Mouse (Mus musculus) T-cell, adult 2 months (primary cell): ENCODE data around the gene Cox6b1.

Experiments
- DNase-seq: peaks from one replicate; pipeline ENCODE4 v3.0.0; 2022; ENCODE audit warnings: low spot score

The Cox6b1 gene

DNA sequence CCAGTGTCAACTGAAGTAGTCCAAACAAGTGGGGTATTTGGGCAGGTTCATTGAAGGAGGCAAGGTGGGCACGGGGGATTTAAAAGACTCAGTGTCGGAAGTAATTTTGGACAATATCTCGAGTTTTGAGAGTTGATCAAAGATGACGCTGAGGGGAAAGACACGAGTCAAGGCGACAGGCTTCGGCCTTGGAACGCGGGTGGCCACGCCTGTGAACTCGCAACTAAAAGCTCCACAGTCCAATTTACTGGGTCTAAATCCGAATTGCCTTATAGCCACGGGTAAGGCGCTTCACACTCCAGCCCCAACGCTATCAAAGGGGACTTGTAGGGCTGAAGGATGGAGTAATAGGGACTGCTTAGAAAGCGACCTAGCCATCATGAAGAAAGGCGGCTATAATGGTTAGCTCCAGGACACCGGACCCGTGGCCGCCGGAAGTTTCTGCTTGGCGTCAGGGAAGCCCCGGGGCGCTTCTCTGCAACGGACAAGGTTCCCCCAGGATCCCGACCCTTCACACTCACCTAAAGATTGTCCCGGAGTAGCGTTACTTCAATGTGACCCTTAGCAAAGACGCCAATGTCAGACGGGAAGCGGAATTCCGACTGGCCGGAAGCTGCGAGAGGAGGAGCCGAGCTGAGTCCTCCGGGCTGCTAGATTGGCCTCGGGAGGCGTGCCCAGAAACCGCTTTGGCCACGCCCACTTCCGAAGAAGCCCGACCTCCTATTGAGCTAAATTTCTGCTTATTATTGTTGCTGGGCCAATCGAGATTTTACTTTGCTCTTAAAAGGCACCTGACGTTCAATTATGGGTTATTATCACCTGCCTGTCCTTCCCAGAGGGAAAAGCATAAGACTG is at the start of gene Cox6b1:
Gene Cox6b1 (minus strand): TSS at position 622 of the 855 bp plus-strand sequence.
- DNase-seq = peak; percentile 84

DNA sequence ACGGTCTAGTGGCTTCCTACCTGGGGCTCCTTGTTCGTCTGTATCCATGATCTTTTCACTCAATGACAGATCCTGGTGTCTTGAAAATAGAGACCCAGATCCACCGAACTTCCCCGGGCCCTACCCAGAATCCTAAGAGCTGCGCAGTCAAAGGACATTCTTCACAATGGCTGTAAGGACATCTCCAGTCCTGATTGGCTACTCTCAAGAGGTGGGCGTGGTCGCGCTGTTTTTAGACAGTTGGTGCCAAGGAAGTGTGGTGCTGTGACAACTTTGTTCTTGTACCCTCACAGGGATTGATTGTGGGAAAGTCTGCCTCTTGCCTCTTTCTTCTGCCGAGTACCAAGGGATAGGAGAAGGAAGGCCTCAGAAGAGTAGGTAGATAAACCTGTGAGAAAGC is 45.5 kb upstream of the Cox6b1 start, which contains the start of gene Pmis2:
Gene Pmis2 (minus strand): TSS at position 126 of the 400 bp plus-strand sequence.
- DNase-seq = no peak

DNA sequence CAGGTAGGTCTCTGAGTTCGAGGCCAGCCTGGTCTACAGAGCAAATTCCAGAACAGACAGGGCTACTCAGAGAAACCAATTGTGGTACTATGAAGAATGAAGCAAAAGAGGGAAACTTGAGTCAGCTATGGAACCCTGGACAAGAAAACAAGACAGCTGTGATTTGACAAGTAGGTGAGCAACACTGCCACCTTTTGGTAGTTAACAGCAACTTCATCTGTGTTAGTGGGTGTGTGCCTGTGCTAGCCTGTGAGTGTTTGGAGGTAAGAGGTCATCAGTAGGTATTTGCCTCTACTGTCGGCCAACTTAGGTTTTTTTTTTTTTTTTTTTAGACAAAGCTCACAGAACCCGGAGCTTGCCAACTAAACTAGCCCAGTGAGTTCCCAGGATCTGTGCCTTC is 43.3 kb upstream of the Cox6b1 start:
- no peak for DNase-seq

DNA sequence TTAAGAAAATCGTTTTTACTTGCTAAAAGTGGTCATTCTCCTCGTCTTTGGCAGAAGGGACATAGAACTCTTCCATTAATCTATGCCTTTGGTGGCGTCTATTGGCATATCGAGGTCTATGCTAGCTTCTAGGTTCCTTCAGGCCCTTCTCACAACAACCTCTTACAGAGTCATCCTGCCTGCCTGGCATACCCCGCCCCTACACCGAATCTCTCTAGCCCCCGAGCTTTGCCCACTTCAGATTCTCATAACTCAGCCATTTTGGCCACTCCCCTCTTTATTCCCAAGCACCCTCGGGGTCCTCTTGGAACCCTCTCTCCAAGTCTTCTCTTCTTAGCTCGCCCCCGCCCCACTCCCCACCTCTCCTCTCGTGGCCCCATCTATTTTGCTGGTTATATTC is 39.4 kb upstream of the Cox6b1 start:
- no peak for DNase-seq

DNA sequence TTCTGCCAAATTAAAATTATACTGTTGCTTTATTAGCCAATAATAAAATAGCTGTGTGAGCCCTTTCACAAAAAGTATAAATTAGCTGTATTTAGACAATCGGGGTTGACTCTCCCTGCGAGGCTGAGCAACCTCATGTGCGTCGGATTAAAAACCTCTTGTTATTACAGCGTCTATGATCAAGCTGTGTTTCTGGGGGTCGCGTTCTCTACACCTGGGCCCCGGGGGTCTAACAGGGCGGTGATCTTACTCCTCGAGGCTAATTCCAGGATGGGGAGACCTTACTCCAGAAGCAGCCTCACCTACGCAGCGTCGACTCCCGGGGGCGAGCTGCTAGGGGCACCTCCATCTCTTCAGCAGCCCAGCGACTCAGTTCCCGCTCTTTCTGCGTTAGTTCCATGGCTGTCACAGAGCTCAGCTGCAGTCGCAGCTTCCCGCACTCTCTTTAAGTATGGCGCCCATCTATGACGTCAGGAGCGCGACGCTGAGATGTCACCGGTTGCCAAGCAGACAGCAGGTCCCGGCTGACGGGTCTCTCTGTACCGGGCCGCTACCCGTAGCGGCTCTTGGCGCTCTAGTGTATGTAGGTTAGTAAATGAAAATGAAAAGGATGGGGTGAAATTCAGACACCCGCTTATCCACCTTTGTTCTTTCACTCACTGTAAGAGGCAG is 38.7 kb upstream of the Cox6b1 start, which contains the start of gene Haus5:
Gene Haus5 (minus strand): TSS at position 466 of the 672 bp plus-strand sequence.
- DNase-seq = peak; percentile 91

DNA sequence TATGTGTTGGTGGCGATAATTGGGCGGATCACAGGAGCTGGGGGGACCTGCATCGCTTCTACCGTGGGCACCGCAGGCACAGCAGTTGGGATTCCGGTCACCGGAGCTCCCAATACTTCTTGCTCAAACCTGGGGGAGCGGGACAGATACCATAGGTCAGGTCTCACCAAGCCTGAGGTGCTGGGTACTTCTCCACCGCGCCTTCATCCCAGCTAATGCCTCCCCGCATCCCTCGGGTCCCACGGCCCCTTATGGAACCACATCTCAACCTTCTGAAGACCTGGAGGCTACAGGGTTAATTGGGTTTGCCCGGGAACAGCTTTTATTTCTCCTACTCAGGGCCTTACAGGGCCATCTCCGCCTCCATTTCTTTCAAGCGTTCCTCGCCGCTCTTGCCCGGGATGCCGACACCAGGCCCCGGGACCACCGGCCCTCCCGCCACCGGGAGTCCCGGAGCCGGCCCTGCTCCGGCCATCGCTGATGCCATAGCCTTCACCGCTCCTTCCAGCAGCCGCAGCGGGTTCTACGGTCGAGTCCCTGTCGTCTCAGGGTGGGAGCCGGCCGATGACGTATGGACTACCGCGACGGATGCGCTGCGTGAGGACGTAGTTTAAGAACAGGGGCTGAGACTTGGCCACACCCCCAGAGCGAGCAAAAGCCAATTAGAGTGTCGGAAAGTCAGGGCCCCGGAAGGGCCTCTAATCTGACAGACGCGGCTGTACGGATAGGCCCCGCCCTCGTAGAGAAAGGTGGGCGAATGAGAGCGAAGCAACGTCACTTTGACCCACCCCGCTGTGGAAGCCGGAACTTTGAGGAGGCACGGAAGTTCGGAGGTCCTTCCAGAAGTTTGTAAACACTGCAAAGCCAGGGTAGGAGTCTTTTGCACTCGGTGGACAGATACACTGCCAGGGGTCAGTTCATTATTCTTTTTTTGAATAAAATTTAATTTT is 23.9 kb upstream of the Cox6b1 start, which contains the start of gene Rbm42:
Gene Rbm42 (minus strand): TSS at position 727 of the 950 bp plus-strand sequence.
- peak; percentile 99 for DNase-seq

DNA sequence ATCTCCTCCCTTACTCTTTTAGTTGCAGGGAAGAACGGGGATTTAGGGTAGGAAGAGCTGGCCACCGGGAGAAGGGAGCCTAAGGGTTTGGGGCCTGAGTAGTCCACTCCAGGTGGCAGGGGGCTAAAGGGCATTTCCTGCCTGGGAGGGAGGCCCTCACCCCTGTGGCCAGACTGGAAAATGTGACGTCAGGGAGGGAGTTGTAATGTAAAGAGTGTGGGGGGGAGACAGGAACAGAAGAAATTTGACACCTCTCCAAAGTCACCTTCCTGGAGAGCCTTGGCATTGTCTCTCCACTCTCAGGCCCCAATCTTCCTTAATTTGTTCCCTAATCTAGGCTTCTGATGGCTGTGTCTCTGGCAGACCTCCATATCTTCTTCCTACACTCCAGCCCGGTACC is 13.1 kb upstream of the Cox6b1 start:
- DNase-seq = no peak

DNA sequence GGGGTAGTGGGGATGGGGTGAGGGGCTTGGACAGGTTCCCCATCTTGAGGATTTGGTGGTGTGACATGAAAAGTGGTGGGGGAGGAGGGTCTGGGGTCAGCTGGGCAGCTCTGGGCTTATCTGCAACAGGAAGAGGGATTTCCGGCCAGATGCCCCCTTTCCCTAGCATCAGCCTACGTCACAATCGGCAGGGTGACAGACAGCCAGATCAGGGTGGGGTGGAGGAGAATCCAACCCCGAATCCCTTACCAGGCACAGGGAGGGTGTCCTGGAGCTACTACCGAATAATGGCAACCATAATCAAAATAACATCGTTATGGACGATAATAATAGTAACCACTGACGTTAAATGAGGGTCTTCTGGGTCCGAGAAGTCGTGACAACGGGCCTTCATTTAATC is 10.4 kb upstream of the Cox6b1 start:
- DNase-seq = no peak

DNA sequence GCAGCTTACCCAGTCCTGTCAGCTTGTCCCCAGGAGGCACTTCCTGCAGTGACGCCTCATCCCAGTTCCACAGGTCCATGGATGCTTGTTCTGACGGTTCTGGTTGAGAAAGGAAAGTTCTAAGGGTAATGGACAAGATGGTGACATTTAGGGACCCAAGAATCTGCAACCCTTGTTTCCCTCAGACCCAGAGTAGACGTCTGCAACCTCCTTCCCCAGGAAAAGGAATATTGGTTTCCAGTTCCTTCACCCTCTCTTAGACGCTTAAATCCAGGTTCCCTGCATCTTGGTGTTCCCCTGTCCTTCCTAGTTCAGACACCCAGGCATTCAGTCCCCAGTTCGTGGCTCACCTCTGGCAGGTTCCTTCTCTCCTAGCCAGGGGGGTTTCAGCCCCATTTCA is 9.8 kb upstream of the Cox6b1 start, which contains the start of gene Etv2:
Gene Etv2 (minus strand): TSS at position 101 of the 400 bp plus-strand sequence.
- no peak for DNase-seq

DNA sequence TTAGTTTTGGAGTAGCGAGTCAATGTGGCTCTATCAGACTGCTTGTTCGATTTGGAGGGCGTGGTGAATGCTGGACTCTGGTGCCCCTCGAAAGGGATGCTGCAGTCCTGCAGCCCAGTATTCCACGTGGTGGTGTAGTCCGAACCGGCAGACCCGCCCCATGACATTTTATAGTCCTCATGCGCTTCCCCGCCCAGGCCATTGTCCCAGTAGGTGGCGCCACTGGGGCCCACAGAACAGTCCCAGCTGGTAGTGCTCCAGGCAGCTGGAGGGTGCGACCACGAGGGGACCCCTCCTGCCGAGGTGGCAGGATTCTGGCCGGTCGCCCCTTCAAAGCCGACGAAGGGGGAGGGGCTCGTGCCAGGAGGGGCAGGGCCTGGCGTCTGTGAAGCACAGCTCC is 8.7 kb upstream of the Cox6b1 start:
- DNase-seq = peak; percentile 51

DNA sequence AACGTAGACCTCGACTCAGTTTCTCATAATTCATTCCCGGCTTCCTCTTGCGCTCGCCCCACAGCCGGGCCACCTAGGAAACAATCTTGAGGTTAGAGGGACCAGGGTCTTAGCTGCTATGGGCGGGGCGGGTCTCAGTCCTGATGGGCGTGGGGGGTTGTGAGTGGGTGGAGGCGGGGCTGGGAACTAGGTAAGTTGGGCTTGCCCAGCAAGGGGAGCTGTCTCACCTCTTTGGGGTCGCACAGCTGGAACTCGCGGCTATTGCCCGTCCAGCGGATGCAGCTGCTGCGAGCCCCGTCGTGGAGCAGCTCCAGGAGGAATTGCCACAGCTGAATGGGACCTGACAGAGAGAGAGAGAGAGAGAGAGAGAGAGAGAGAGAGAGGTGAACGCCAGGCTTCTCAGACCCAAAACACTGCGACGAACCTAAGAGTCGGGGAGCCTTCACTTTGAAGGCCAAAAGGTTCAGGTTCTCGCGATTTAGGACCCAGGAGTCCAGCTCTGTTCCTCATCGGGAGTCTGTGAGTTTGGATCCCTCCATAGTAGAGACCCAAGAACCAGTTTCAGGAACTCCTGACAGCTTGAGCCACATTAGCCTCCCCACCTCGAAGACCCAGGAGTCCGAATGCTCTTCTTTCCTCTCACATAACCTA is 7.9 kb upstream of the Cox6b1 start:
- no peak for DNase-seq

DNA sequence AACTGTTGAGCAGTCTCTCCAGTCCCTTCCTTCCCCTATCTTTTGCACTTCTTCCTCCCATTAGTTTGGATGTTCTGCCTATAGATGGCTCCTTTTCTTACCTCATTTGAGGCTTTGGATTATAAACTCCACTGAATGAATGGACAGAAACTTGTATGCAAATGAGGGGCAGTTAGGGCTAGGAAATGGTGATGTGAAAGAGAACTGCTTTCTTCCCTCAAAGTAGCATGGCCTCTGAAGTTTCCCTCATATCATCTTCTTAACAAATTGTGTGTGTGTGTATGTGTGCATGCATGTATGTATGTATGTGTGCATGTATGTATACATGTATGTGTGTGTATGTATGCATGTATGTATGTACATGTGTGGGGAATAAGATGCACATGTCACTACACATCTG is 3.1 kb upstream of the Cox6b1 start:
- DNase-seq = no peak

DNA sequence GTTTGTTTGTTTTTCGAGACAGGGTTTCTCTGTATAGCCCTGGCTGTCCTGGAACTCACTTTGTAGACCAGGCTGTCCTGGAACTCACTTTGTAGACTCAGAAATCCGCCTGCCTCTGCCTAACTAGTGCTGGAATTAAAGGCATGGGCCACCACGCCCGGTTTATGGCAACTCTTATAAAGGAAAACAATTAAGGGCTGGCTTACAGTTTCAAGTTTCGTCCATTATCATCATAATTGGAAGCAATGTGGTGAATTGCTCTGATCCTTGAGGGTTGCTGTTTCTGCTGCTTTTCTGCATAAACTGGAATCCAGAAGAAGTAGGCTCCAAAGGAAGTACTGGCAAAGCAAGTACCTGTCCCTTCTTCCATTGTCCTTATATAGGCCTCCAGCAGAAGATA is 696 bp upstream of the Cox6b1 start:
- no peak for DNase-seq

DNA sequence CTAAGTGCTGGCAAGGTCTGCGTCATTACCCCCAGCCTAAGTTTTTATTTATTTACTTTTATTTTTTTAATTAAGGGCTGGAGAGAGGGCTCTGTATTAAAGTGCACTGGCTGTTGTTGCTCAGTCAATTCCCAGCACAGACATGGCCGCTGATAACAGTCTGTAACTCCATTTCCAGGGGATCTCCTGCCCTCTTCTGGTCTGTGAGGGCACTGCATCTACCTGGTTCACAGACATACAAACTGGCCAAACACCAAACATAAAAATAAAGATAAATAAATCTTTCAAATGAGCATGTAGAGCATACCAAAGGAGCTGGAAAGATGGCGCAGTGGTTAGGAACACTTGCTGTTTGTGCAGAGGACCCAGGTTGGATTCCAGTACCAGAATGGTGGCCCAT is 6.7 kb downstream of the Cox6b1 start:
- peak; percentile 32 for DNase-seq

DNA sequence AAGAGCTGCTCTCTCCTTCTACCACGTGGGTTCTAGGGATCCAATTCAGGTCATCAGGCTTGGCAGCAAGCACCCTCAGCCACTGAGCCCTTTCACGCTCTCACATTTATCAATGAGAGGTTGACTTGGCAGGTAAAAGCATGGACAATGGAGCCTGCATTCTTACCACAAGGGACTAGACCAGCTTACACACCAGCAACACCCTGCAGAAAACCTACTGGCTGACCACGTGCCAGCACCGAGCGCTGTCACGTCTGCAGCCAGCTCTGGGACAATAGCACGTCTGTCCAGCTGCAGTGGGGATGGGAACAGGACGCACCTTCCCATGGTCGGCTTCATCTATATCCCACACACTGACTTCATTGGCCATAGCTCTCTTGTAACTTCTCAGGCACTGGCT is 7.3 kb downstream of the Cox6b1 start:
- no peak for DNase-seq

DNA sequence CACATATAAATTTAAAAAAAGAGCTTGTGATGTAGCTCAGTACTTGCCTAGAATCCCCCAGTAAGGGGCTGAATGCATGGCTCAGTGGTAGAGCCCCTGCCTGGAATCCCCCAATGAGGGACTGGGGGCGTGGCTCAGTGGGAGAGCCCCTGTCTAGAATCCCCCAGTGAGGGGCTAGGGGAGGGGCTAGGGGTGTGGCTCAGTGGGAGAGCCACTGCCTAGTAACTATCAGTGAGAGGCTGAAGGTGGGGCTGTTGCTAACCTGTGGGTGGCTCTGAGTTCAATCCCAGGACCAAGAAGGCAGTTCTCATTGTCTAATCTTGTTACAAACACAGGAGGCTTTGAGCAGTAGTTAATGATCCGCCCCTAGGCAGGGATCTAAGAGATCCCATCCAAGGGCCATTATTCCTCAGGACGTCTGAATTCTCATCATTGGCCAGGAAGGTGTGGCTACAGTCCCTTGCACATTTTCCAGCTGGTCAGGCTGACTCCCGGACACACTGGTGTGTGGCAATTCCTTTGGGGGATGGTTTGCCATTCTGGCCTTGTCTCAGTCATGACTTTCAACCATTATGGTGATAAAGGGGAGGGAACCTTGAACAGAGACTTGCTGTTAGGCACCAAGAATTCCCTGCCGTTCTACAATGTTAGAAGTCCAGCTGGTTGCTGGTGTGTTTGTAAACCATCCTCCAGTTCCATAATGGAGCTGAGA is 10.7 kb downstream of the Cox6b1 start:
- no peak for DNase-seq

DNA sequence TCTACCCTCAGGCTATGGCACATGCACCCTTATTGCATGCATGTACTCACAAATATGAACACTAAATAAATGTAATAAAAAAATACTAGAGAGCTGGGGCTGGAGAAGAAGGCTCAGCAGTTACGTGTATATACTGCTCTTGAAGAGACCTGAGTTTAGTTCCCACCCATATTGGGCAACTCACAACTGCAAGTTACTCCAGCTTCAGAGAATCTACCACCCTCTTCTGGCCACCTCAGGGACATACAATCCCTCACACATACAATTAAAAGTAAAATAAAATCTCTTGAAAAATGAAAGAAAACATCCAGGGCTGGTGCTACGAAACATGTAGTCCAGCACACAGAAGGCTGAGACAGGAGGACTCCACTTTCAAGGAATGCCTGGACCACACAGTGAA is 11.5 kb downstream of the Cox6b1 start:
- peak; percentile 28 for DNase-seq

DNA sequence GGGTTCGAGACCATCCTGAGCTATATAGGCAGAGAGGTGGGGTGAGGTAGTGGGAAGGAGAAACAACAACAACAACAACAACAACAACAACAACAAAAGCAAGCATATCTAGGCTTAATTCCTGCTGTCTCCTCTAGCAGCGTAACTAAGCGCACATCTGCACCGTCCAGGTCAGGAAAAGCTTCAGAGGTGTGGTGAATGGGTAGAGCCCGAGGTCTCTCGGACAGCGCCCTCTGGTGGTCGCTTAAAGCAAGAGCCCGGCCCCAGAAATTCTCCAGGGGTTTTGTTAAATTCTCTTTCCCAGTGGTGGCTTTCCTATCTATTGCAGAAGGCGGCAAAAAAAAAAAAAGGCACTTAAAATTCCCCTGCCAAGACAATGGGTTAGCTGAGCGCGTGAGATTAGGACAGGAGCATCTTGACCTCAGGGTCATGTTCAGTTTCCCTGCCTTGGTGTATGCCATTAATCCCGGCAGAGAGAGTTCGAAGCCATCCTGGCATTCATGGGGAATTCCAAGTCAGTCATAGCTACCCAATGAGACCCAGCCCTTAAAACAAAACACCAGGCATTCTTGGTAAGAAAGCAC is 12.3 kb downstream of the Cox6b1 start:
- peak; percentile 59 for DNase-seq

DNA sequence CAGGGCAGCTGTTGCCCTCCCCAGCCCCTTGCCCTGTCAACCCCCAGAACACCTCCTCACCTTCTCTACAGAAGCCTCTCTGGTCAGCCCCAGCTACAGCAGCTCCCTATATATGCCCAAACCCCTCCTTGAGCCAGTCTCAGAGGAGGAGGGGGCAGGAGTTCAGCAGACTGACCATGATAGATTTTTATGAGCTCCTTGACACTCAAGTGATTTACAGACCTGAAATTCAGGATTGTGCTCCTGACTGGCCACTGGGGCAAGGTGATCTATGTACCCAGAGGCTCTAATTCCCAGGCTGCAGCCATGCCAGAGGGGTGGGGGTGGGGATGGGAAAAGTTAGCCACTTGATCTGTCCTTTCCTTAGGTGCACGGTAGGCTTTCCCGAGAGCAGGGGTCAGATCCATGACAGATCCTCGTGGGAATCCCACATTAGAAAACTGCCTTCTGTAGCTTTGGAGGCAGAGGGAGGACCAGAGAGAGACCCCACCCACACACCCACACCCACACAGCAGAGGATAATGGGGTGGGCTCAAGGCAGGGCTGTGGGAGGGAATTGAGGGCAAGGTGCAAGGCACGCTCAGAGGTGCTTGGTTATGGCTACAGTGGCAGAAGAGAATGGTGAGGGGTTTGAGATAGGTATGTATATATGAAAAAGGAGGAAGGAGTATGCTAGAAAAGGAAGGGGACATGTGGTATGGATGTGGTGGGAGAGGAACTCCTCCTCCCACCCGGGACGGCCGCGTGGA is 13.1 kb downstream of the Cox6b1 start, which contains the start of gene Upk1a:
Gene Upk1a (minus strand): TSS at position 194 of the 749 bp plus-strand sequence.
- DNase-seq = no peak

DNA sequence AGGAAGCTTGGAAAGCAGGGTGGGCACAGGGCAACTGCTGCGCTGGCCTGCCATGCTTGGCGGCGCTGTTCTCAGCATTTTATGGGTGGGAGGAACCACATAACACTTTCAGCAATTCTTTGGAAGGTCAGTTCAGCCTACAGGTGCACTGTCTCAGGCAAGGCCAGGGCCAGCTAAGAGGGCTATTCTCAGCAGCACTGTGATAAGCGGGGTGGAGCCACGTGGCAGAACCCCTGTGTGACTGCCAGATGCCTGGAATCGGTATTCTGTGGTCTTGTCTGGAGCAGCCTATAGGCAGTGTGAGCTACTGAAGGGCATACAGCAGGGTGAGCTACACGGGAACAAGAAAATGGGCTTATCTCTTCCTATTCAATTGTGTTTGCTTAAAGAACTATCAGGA is 15.9 kb downstream of the Cox6b1 start:
- DNase-seq = no peak
